Mouse (Mus musculus): ENCODE measurements around the gene Calr4. TPM values are rescaled to one million over a fixed set of nuclear protein-coding genes. Genes with fewer than 3 reads are reported as not detected.

Calr4 gene
- total and polyA plus RNA-seq, 3 experiments: not detected

- dilution Hi-C loops (cut with MboI; ENCODE audit: extremely low pct_ligation_motif_present, extremely low pct_unique_long_range_greater_than_20kb, low sequenced_read_pairs) (no loop called here), in situ Hi-C loops (cut with MboI; ENCODE audit: low pct_ligation_motif_present, low pct_unique_long_range_greater_than_20kb, low sequenced_read_pairs) (no loop called here)
- TF ChIP-seq CTCF (conservative IDR thresholded peaks at IDR 0.05 in 1 of 2, IDR thresholded peaks at IDR 0.05 in 1 of 2; ENCODE audit: low read depth in 2 of 2, low read length in 2 of 2): no peak
- no peak for TF ChIP-seq MXI1 (IDR thresholded peaks at IDR 0.05; ENCODE audit: low read depth, low read length)
- no peak for TF ChIP-seq IRF4 (IDR thresholded peaks at IDR 0.05; ENCODE audit: low read depth, low read length)
- no peak for TF ChIP-seq ELF1 (IDR thresholded peaks at IDR 0.05; ENCODE audit: low read depth, low read length)
- TF ChIP-seq BHLHE40 (IDR thresholded peaks at IDR 0.05; ENCODE audit: low read depth, low read length): no peak
- no peak for TF ChIP-seq TCF12 (IDR thresholded peaks at IDR 0.05; ENCODE audit: low read depth, low read length)
- no peak for TF ChIP-seq SIN3A (IDR thresholded peaks at IDR 0.05; ENCODE audit: low read length)
- no peak for TF ChIP-seq MAZ (IDR thresholded peaks at IDR 0.05; ENCODE audit: low read depth, low read length)
- no peak for TF ChIP-seq HCFC1 (IDR thresholded peaks at IDR 0.05; ENCODE audit: low read depth, low read length)
- TF ChIP-seq EP300 (IDR thresholded peaks at IDR 0.05; ENCODE audit: low read length): no peak
- TF ChIP-seq RCOR1 (conservative IDR thresholded peaks at IDR 0.05; ENCODE audit: low read depth, low read length): no peak
- TF ChIP-seq CHD1 (IDR thresholded peaks at IDR 0.05; ENCODE audit: low read depth, low read length): no peak
These were observed 27.8 kb downstream of the Calr4 start for GRCm38 (mm10) chr4:109262068-109262467.

GRCm38 (mm10) chr4:109266056-109266455 is 31.8 kb downstream of the Calr4 start:
- Histone ChIP-seq H3K4me2 (ENCODE audit: insufficient read depth, low read depth, poor library complexity, severe bottlenecking) (no peak overlapping the region), H3K79me2 (replicated peaks; ENCODE audit: control insufficient read depth, extremely low read depth, insufficient read depth, poor library complexity, severe bottlenecking) (no peaks in the 10 kb centered on the region), H3K4me1 (ENCODE audit: control insufficient read depth in 1 of 2, insufficient read depth in 2 of 2) (peaks cover 0 to 30% of the 10 kb centered on the region in 2 experiments; a peak in 3 of 4 replicates), H3K27me3 (replicated peaks) (no peaks in the 10 kb centered on the region), H3K36me3 (replicated peaks in 1 of 2; ENCODE audit: control insufficient read depth in 1 of 2, insufficient read depth in 1 of 2, low read length in 1 of 2) (no peaks in the 10 kb centered on the region), H3K9ac (ENCODE audit: insufficient read depth, low read depth) (no peak overlapping the region), H3K4me3 (replicated peaks in 1 of 3; ENCODE audit: low read depth in 2 of 3, low read length in 2 of 3, poor library complexity in 1 of 3) (no peak overlapping the region), H3K9me3 (replicated peaks; ENCODE audit: low read length) (no peaks in the 10 kb centered on the region), H3K27ac (ENCODE audit: insufficient read depth, low read depth) (no peak overlapping the region)
- TF ChIP-seq TBP (conservative IDR thresholded peaks at IDR 0.05; ENCODE audit: low read depth, low read length): no peak
- no peak for TF ChIP-seq RCOR1 (conservative IDR thresholded peaks at IDR 0.05; ENCODE audit: low read depth, low read length)
- no peak for TF ChIP-seq UBTF (IDR thresholded peaks at IDR 0.05; ENCODE audit: low read depth, low read length)
- no peak for TF ChIP-seq SIN3A (IDR thresholded peaks at IDR 0.05; ENCODE audit: low read length)
- TF ChIP-seq ZNF384 (IDR thresholded peaks at IDR 0.05; ENCODE audit: low read depth, low read length): no peak
- no peak for TF ChIP-seq USF2 (conservative IDR thresholded peaks at IDR 0.05; ENCODE audit: low read depth, low read length)
- TF ChIP-seq CTCF (conservative IDR thresholded peaks at IDR 0.05 in 1 of 2, IDR thresholded peaks at IDR 0.05 in 1 of 2; ENCODE audit: low read depth in 2 of 2, low read length in 2 of 2): no peak
- no peak for TF ChIP-seq JUND (conservative IDR thresholded peaks at IDR 0.05; ENCODE audit: low read depth, low read length)
- no peak for TF ChIP-seq MEF2A (IDR thresholded peaks at IDR 0.05; ENCODE audit: borderline replicate concordance, low read depth, low read length)
- TF ChIP-seq MYC (IDR thresholded peaks at IDR 0.05; ENCODE audit: low read depth, low read length): no peak
- TF ChIP-seq E2F4 (IDR thresholded peaks at IDR 0.05; ENCODE audit: insufficient replicate concordance, low read depth, low read length): no peak
- dilution Hi-C loops (cut with MboI; ENCODE audit: extremely low pct_ligation_motif_present, extremely low pct_unique_long_range_greater_than_20kb, low sequenced_read_pairs): no loop called here
- in situ Hi-C loops (cut with MboI; ENCODE audit: low pct_ligation_motif_present, low pct_unique_long_range_greater_than_20kb, low sequenced_read_pairs): no loop called here
- no peak for DNase-seq (ENCODE audit: extremely low read depth)

More at GRCm38 (mm10) chr4:109262068-109262467, 27.8 kb downstream of the Calr4 start:
- no peaks in the 10 kb centered on the region for H3K9me3 ChIP-seq (replicated peaks; ENCODE audit: low read length)
- H3K27me3 ChIP-seq (replicated peaks): no peaks in the 10 kb centered on the region
- H3K79me2 ChIP-seq (replicated peaks; ENCODE audit: control insufficient read depth, extremely low read depth, insufficient read depth, poor library complexity, severe bottlenecking): no peaks in the 10 kb centered on the region
- H3K4me1 ChIP-seq (ENCODE audit: control insufficient read depth in 1 of 2, insufficient read depth in 2 of 2): peaks cover 0 to 5% of the 10 kb centered on the region in 2 experiments; a peak in 3 of 4 replicates
- no peaks in the 10 kb centered on the region for H3K36me3 ChIP-seq (replicated peaks in 1 of 2; ENCODE audit: control insufficient read depth in 1 of 2, insufficient read depth in 1 of 2, low read length in 1 of 2)
- H3K27ac ChIP-seq (ENCODE audit: insufficient read depth, low read depth): no peak overlapping the region
- H3K9ac ChIP-seq (ENCODE audit: insufficient read depth, low read depth): no peak overlapping the region
- no peak for DNase-seq (ENCODE audit: extremely low read depth)
- H3K4me2 ChIP-seq (ENCODE audit: insufficient read depth, low read depth, poor library complexity, severe bottlenecking): no peak overlapping the region
- H3K4me3 ChIP-seq (replicated peaks in 1 of 3; ENCODE audit: low read depth in 2 of 3, low read length in 2 of 3, poor library complexity in 1 of 3): no peak overlapping the region
